Mouse (Mus musculus) lung, embryonic 14.5 days (tissue): ENCODE measurements around the gene Plod2. TPM values are rescaled to one million over a fixed set of nuclear protein-coding genes. Genes with fewer than 3 reads are reported as not detected.

Experiments
- ATAC-seq: fragments of 200-750 bp; cut with Nextera tagmentation; 2 replicates; pipeline ENCODE4 v1.8.0; 2017; ENCODE audit warnings: mild to moderate bottlenecking, moderate TSS enrichment, moderate library complexity; ENCODE audit not compliant: insufficient read depth
- DNase-seq: peaks from one replicate; pipeline ENCODE4 v3.0.0-alpha.2; 2015
- H3K27ac ChIP-seq: fragments of 300-500 bp; sonication (generic); 2 replicates; pipeline ENCODE4 v1.5.1; 2014; ENCODE audit warnings: low read depth, mild to moderate bottlenecking, moderate library complexity
- H3K27me3 ChIP-seq: fragments of 300-500 bp; sonication (generic); 2 replicates; pipeline ENCODE4 v1.6.1; 2014; ENCODE audit warnings: low read length, control low read depth; ENCODE audit not compliant: insufficient read depth
- H3K36me3 ChIP-seq: fragments of 300-500 bp; sonication (generic); 2 replicates; pipeline ENCODE4 v1.6.1; 2014; ENCODE audit warnings: control low read depth; ENCODE audit not compliant: insufficient read depth
- H3K4me1 ChIP-seq: fragments of 300-500 bp; sonication (generic); 2 replicates; pipeline ENCODE4 v1.6.1; 2014; ENCODE audit warnings: antibody characterized with exemption, control low read depth; ENCODE audit not compliant: insufficient read depth
- H3K4me2 ChIP-seq: fragments of 300-500 bp; sonication (generic); 2 replicates; pipeline ENCODE4 v1.6.1; 2014; ENCODE audit warnings: mild to moderate bottlenecking
- H3K4me3 ChIP-seq: fragments of 300-500 bp; sonication (generic); 2 replicates; pipeline ENCODE4 v1.5.1; 2014; ENCODE audit warnings: low read depth, low read length
- H3K9ac ChIP-seq: fragments of 300-500 bp; sonication (generic); 2 replicates; pipeline ENCODE4 v1.6.1; 2014
- H3K9me3 ChIP-seq: fragments of 300-500 bp; sonication (generic); 2 replicates; pipeline ENCODE4 v1.6.1; 2016; ENCODE audit warnings: low read depth, low read length, control low read depth
- CTCF ChIP-seq: IDR thresholded peaks from 2 replicates; pipeline ENCODE4 v1.5.1; 2016; ENCODE audit warnings: antibody characterized with exemption, low read depth
- WGBS: fragments of 180-500 bp; shearing (Covaris S2); extraction: QIAGEN DNeasy Blood & Tissue Kit; methylation state at CpG from one replicate; pipeline ENCODE4 v1.1.7; 2014; 5-methylcytosine and 5-hydroxymethylcytosine counted together
- polyA plus RNA-seq: library from polyadenylated mRNA; unstranded; fragments of >200 nt; fragmentation: Nextera tagmentation; extraction: Ambion mirVana; gene quantifications from 2 replicates; pipeline ENCODE4 v1.2.1, GENCODE M21; 2014

Gene Plod2
- polyA plus RNA-seq, 1 experiment from 2014 or later, result 47.4 TPM

DNA sequence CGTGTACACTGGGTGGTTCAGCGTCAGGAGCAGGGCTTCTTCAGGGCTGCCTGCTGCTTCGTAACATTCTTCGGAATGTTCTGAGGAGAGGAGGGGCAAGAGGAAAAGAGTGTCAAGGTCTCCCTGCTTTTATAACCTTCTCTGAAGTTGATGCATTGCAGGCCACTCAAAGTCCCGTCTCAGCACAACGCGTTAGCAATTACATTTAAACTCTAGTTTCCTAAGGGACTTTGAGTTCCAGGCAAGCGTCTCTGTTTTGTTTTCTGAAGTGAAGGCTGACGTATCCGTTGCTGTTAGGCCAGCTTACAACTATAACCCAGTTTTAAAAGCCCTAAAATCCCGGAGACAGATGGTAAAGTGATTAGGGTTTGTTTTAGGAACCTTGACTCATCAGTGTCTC is 55.8 kb downstream of the Plod2 start:
- no peak for DNase-seq
- Histone ChIP-seq H3K27me3 (no peaks in the 10 kb centered on the region), H3K4me2 (no peak overlapping the region), H3K36me3 (peaks cover 21% of the 10 kb centered on the region), H3K9me3 (no peaks in the 10 kb centered on the region), H3K9ac (no peak overlapping the region), H3K4me1 (no peaks in the 10 kb centered on the region), H3K27ac (no peak overlapping the region), H3K4me3 (no peak overlapping the region)
- WGBS, result 54% methylated on average over 11 of the region's 11 CpGs
- ATAC-seq, result no peak
- no peak for TF ChIP-seq CTCF

DNA sequence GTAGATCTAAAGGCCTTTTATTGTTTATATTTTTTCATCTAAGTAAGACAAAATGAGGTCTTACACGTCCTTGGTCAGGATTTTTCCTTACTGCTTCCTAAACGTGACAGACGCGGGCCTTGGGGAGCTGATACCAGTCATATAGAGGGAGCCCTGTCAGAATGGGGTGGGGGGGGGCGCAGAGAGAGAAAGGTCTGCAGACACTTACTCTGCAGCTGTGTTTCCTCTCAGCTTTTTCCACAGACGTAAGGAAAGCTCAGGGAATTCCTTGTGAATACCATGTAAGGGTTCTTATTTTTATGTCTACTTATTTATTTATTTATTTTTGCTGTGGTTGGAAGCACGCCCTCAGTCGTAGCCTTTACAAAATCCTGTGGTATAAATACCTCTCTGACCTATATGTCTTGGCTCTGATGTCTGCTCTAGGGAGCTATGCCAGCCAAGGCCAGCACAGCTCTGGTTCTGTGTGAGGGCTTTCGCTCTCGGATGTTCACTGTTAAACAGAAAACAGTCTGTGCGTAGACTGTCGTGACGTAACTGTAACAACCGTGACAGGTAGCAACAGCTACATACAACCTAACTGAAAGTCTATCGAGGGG is 58.0 kb downstream of the Plod2 start:
- peaks cover 26% of the 10 kb centered on the region for H3K36me3 ChIP-seq
- no peak for TF ChIP-seq CTCF
- H3K27ac ChIP-seq, result no peak overlapping the region
- no peaks in the 10 kb centered on the region for H3K4me1 ChIP-seq
- ATAC-seq, result peak; percentile 55; the same call in 1 of the 2 replicates
- H3K27me3 ChIP-seq, result no peaks in the 10 kb centered on the region
- peak; percentile 46 for DNase-seq
- no peaks in the 10 kb centered on the region for H3K9me3 ChIP-seq
- H3K9ac ChIP-seq, result no peak overlapping the region
- H3K4me2 ChIP-seq, result no peak overlapping the region
- no peak overlapping the region for H3K4me3 ChIP-seq
- 61% methylated on average over 15 of the region's 15 CpGs for WGBS

- H3K9me3 ChIP-seq, result no peaks in the 10 kb centered on the region
- 76% methylated on average over 5 of the region's 5 CpGs for WGBS
- no peak overlapping the region for H3K9ac ChIP-seq
- TF ChIP-seq CTCF, result no peak
- H3K4me2 ChIP-seq, result no peak overlapping the region
- H3K27ac ChIP-seq, result no peak overlapping the region
- DNase-seq (no peak), ATAC-seq (no peak)
- no peaks in the 10 kb centered on the region for H3K4me1 ChIP-seq
- no peaks in the 10 kb centered on the region for H3K27me3 ChIP-seq
- H3K36me3 ChIP-seq, result peaks cover 36% of the 10 kb centered on the region
- no peak overlapping the region for H3K4me3 ChIP-seq
Measured at GRCm38 (mm10) chr9:92601551-92601950, 59.5 kb downstream of the Plod2 start.

- peaks cover 38% of the 10 kb centered on the region for H3K36me3 ChIP-seq
- no peaks in the 10 kb centered on the region for H3K27me3 ChIP-seq
- no peaks in the 10 kb centered on the region for H3K4me1 ChIP-seq
- no peak for TF ChIP-seq CTCF
- H3K9ac ChIP-seq, result no peak overlapping the region
- H3K4me2 ChIP-seq, result no peak overlapping the region
- no peak overlapping the region for H3K27ac ChIP-seq
- no peak for ATAC-seq
- DNase-seq, result no peak
- no peak overlapping the region for H3K4me3 ChIP-seq
- no peaks in the 10 kb centered on the region for H3K9me3 ChIP-seq
- 91% methylated on average over 4 of the region's 4 CpGs for WGBS
Measured at GRCm38 (mm10) chr9:92603541-92603940, 61.5 kb downstream of the Plod2 start.

DNA sequence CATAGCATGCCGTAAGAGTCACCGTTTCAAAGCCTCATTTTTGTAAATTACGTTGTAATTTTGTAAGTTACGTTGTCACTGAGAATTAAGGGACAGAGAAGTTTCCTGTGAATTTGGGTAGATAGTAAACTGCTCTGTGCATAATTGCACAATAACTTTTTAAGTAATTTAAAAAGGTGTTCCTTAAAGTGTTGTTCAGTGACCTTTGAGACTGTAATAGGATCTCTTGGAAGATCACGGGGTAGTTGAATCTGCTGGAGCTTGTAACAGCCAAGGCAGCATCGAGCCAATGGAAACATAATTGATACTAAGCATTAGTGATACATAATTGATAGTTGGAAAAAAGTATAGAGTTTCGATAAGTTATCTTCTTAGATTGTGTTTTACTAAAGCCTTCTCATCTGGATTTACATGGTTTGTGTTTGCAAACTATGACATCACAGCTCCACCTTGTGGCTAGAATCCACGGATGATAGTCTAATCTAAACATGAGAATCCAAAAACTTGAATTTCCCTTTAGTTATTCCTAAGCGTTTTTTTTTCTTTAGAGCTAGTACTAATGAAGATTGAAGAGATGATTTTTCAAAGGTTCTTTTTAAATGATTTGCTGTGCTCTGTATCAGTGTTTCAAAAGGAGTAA is 68.7 kb downstream of the Plod2 start:
- TF ChIP-seq CTCF, result peak; percentile 68
- Histone ChIP-seq H3K27me3 (no peaks in the 10 kb centered on the region), H3K36me3 (peaks cover 19% of the 10 kb centered on the region), H3K4me2 (no peak overlapping the region), H3K27ac (no peak overlapping the region), H3K4me3 (no peak overlapping the region), H3K9me3 (no peaks in the 10 kb centered on the region), H3K4me1 (no peaks in the 10 kb centered on the region), H3K9ac (no peak overlapping the region)
- 51% methylated on average over 9 of the region's 9 CpGs for WGBS
- peak; percentile 87 for DNase-seq
- ATAC-seq, result 0 out of 2 replicates have a peak, but pooled peaks have one; percentile 21

DNA sequence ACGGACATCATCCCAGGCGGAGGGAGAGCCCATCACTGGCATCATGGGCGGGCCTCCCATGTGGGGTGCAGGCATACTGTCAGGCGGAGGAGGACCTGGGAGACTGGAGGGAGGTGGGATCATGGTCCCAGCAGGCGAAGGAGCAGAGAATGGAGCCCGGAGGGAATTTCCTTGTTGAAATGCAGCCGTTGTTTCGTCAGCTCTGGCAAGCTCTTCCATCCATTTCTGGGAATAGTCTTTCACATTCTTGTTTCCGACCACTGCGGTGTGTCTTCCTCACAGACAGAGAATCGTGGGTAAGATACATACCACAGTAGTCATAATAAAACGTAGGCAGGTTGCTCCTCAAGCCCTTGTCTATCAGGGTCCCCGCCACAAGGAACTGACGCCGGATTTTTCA is 70.6 kb downstream of the Plod2 start:
- Histone ChIP-seq H3K4me3 (no peak overlapping the region), H3K36me3 (0 out of 2 replicates have a peak, but pooled peaks cover 5% of the 10 kb centered on the region), H3K4me2 (no peak overlapping the region), H3K4me1 (no peaks in the 10 kb centered on the region), H3K9ac (no peak overlapping the region), H3K27ac (no peak overlapping the region), H3K9me3 (no peaks in the 10 kb centered on the region), H3K27me3 (no peaks in the 10 kb centered on the region)
- no peak for TF ChIP-seq CTCF
- 84% methylated on average over 15 of the region's 15 CpGs for WGBS
- no peak for DNase-seq
- ATAC-seq, result no peak

GRCm38 (mm10) chr9:92613206-92613605 is 71.2 kb downstream of the Plod2 start:
- no peak overlapping the region for H3K27ac ChIP-seq
- no peaks in the 10 kb centered on the region for H3K4me1 ChIP-seq
- H3K36me3 ChIP-seq, result 0 out of 2 replicates have a peak, but pooled peaks cover 5% of the 10 kb centered on the region
- no peaks in the 10 kb centered on the region for H3K9me3 ChIP-seq
- WGBS, result 39% methylated on average over 8 of the region's 8 CpGs
- no peak overlapping the region for H3K9ac ChIP-seq
- H3K4me2 ChIP-seq, result no peak overlapping the region
- no peak for ATAC-seq
- H3K4me3 ChIP-seq, result no peak overlapping the region
- no peak for TF ChIP-seq CTCF
- DNase-seq, result peak; percentile 61
- no peaks in the 10 kb centered on the region for H3K27me3 ChIP-seq
